Mouse (Mus musculus) heart, embryonic 13.5 days (tissue): ENCODE results near the gene Fasl. TPM values are rescaled to one million over a fixed set of nuclear protein-coding genes. Genes with fewer than 3 reads are reported as not detected.

Experiments used
- ATAC-seq: fragments of 200-750 bp; cut with Nextera tagmentation; 2 replicates; pipeline ENCODE4 v1.8.0; 2017; ENCODE audit warnings: moderate TSS enrichment; ENCODE audit not compliant: insufficient number of reproducible peaks, low FRiP score, low TSS enrichment; ENCODE audit errors: extremely low read depth
- H3K27ac ChIP-seq: fragments of 300-500 bp; sonication (generic); replicated peaks from 2 replicates; pipeline ENCODE4 v1.5.1; 2015; ENCODE audit warnings: moderate library complexity, mild to moderate bottlenecking, inconsistent platforms
- H3K27me3 ChIP-seq: fragments of 300-500 bp; sonication (generic); replicated peaks from 2 replicates; pipeline ENCODE4 v1.6.1; 2015; ENCODE audit warnings: mild to moderate bottlenecking, inconsistent platforms
- H3K36me3 ChIP-seq: fragments of 300-500 bp; sonication (generic); 2 replicates; pipeline ENCODE4 v1.6.1; 2015; ENCODE audit warnings: mild to moderate bottlenecking, inconsistent platforms
- H3K4me1 ChIP-seq: fragments of 300-500 bp; sonication (generic); 2 replicates; pipeline ENCODE4 v1.6.1; 2015; ENCODE audit warnings: inconsistent platforms
- H3K4me2 ChIP-seq: fragments of 300-500 bp; sonication (generic); 2 replicates; pipeline ENCODE4 v1.6.1; 2015; ENCODE audit warnings: inconsistent platforms, mild to moderate bottlenecking, moderate library complexity
- H3K4me3 ChIP-seq: fragments of 300-500 bp; sonication (generic); 2 replicates; pipeline ENCODE4 v1.5.1; 2015; ENCODE audit warnings: moderate library complexity, mild to moderate bottlenecking, inconsistent platforms
- H3K9ac ChIP-seq: fragments of 300-500 bp; sonication (generic); 2 replicates; pipeline ENCODE4 v1.6.1; 2015; ENCODE audit warnings: inconsistent platforms, mild to moderate bottlenecking, moderate library complexity
- H3K9me3 ChIP-seq: fragments of 300-500 bp; sonication (generic); 2 replicates; pipeline ENCODE4 v1.6.1; 2016; ENCODE audit warnings: inconsistent platforms
- WGBS: fragments of 180-500 bp; shearing (Covaris S2); methylation state at CpG from one replicate; pipeline ENCODE4 v1.1.7; 2015; ENCODE audit warnings: mixed read lengths; 5-methylcytosine and 5-hydroxymethylcytosine counted together
- polyA plus RNA-seq: library from polyadenylated mRNA; unstranded; fragments of >200 nt; fragmentation: Nextera tagmentation; extraction: Ambion mirVana; gene quantifications from 2 replicates; pipeline ENCODE4 v1.2.1, GENCODE M21; 2015

Gene Fasl
- polyA plus RNA-seq, 1 experiment from 2014 or later, result not detected

DNA sequence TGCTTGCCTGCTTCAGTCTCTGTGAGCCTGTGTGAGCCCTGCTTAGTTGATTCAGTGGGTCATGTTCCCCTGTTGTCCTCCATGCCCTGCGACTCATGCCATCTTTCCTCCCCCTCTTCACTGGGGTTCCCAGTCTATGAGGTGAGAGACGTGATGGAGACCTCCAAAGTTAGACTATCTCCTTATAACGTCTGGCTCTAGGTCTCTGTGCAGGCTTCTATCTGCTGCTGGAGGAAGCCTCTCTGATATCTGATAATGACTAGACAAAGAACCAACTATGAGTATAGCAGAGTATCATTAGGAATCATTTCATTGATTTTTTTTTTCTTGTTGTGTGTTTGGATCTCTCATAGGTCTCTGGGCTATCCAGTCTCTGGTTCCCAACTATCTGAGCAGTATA is 31.7 kb downstream of the Fasl start:
- Histone ChIP-seq H3K4me3 (no peak overlapping the region), H3K4me1 (peaks cover 4% of the 10 kb centered on the region), H3K4me2 (no peak overlapping the region), H3K27ac (no peak overlapping the region), H3K36me3 (no peaks in the 10 kb centered on the region), H3K9ac (no peak overlapping the region), H3K9me3 (no peaks in the 10 kb centered on the region), H3K27me3 (no peaks in the 10 kb centered on the region)
- WGBS, result 58% methylated on average over 3 of the region's 3 CpGs
- ATAC-seq, result no peak

DNA sequence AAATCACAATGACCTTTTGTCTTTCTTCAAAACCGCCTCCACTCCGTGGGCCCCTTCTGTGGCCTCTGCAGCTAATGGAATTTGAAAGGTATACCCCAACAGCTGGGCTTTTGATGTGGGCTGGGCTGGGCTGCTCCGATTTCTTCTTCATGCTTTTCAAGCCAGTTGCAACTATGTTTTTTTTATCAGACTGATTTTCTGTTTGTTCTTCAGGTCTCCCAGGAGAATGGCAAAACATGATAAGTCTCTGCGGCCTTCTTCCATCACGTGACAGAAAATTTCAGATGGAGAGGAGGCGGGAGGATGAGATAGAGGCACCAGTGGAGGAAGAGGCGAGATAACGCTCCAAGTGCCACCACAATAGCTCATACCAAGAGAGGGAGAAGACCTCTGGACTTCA is 37.0 kb downstream of the Fasl start:
- 0 out of 2 replicates have a peak, but pooled peaks have one; percentile 37 for ATAC-seq
- Histone ChIP-seq H3K4me3 (no peak overlapping the region), H3K4me1 (peaks cover 16% of the 10 kb centered on the region), H3K9ac (no peak overlapping the region), H3K27me3 (peaks cover 11% of the 10 kb centered on the region), H3K4me2 (peak overlapping the region; percentile 34), H3K27ac (peak overlapping the region; percentile 24; the same call in 1 of the 2 replicates), H3K36me3 (no peaks in the 10 kb centered on the region), H3K9me3 (no peaks in the 10 kb centered on the region)
- WGBS, result 21% methylated on average over 8 of the region's 8 CpGs

DNA sequence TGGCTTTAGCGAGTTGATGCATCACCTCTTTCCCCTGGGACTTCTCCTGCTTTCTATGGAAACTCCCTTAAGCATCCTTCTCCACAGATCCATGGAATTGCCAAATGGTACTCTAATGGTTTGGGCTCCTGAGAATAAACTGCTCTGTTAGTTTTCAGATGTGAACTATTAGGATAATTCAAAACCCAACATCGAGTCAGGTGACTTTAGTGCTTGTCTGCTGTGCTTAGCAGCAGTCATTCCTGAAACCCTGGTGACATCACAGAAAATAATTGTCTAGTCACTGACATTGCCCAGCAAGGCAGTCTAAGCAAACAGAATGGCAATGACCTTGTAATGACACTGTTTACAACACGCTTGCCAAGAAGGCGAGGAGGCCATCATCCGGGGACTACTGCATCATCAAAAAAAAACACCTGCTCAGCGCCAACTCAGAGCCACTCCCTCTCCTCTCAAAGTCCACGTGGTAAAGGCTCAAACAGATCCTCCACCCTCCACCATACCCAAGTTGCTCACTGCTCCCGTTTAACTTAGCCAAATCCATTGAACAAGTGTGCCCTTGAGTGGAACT is 37.7 kb downstream of the Fasl start:
- H3K9me3 ChIP-seq, result no peaks in the 10 kb centered on the region
- no peaks in the 10 kb centered on the region for H3K36me3 ChIP-seq
- H3K4me3 ChIP-seq, result no peak overlapping the region
- ATAC-seq, result 0 out of 2 replicates have a peak, but pooled peaks have one; percentile 42
- H3K27ac ChIP-seq, result peak overlapping the region; percentile 24; the same call in 1 of the 2 replicates
- peak overlapping the region; percentile 34; the same call in 1 of the 2 replicates for H3K4me2 ChIP-seq
- WGBS, result 63% methylated on average over 8 of the region's 8 CpGs
- no peak overlapping the region for H3K9ac ChIP-seq
- peaks cover 12% of the 10 kb centered on the region for H3K27me3 ChIP-seq
- peaks cover 16% of the 10 kb centered on the region for H3K4me1 ChIP-seq

DNA sequence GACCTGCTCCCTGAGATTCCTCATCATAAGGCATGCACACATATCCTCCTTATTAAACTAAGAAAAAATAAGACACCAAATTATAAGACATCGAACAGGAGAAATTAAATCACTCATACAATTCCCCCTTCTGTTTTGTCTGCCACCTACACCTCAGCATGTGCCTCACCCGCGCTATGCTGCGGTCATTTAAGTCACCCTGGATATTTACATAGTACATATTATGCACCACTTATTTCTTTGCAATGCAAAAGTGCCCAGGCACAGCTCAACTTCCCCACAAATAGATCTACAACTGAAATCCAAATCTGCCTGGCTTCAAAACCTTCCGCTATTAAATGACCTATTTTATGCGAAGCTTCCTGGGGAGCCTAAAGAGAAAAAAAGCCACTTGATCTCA is 39.6 kb downstream of the Fasl start:
- H3K4me3 ChIP-seq, result no peak overlapping the region
- 87% methylated on average over 6 of the region's 6 CpGs for WGBS
- H3K9me3 ChIP-seq, result no peaks in the 10 kb centered on the region
- H3K36me3 ChIP-seq, result no peaks in the 10 kb centered on the region
- H3K9ac ChIP-seq, result no peak overlapping the region
- no peak overlapping the region for H3K27ac ChIP-seq
- peaks cover 12% of the 10 kb centered on the region for H3K27me3 ChIP-seq
- H3K4me2 ChIP-seq, result no peak overlapping the region
- peaks cover 16% of the 10 kb centered on the region for H3K4me1 ChIP-seq
- no peak for ATAC-seq

DNA sequence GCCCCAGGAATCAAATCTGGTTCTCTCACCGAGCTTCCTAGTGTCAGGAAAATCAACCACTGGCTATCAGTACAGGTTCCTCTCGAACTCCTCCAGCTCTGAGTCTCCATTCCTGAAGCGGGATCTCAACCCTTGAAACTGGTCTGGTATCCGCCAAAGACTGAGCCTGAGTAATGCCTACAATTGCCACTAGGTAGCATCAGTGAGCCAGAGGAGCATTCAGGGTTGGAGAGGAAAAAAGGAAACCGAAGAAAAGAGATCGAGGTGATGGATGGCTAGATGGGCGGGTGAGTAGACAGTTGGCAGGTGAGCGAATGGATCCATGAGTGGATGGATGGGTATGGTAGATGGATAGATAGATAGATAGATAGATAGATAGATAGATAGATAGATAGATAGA is 40.2 kb downstream of the Fasl start:
- no peak overlapping the region for H3K27ac ChIP-seq
- no peaks in the 10 kb centered on the region for H3K36me3 ChIP-seq
- no peak for ATAC-seq
- H3K4me2 ChIP-seq, result no peak overlapping the region
- no peak overlapping the region for H3K4me3 ChIP-seq
- WGBS, result 30% methylated on average over 8 of the region's 8 CpGs
- H3K4me1 ChIP-seq, result peaks cover 16% of the 10 kb centered on the region
- H3K27me3 ChIP-seq, result peaks cover 12% of the 10 kb centered on the region
- no peaks in the 10 kb centered on the region for H3K9me3 ChIP-seq
- H3K9ac ChIP-seq, result no peak overlapping the region

DNA sequence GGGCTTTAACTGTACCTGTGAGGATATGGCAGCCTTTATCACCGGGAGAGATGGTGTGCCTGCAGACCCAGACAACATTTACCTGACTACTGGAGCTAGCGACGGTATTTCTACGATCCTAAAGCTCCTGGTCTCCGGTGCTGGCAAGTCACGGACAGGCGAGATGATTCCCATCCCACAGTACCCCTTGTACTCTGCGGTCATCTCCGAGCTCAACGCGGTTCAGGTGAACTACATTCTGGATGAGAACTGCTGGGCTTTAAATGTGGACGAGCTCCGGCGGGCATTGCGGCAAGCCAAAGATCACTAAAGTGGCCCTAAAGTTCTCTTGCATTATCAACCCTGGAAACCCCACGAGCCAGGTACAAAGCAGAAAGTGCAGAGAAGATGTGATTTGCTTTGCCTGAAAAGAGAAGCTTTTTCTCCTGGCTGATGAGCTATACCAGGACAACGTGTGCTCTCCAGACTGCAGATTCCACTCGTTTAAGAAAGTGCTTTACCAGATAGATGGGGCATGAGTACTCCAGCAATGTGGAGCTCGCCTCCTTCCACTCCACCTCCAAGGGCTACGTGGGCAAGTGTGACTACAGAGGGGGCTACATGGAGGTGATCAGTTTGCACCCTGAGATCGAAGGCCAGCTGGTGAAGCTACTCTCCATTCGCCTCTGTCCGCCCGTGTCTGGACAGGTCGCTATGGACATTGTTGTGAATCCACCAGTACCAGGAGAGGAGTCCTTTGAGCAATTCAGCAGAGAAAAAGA is 41.6 kb downstream of the Fasl start:
- no peak for ATAC-seq
- Histone ChIP-seq H3K36me3 (no peaks in the 10 kb centered on the region), H3K9me3 (no peaks in the 10 kb centered on the region), H3K27me3 (peaks cover 12% of the 10 kb centered on the region), H3K9ac (no peak overlapping the region), H3K27ac (no peak overlapping the region), H3K4me3 (no peak overlapping the region), H3K4me1 (peaks cover 14% of the 10 kb centered on the region), H3K4me2 (no peak overlapping the region)
- WGBS, result 71% methylated on average over 25 of the region's 25 CpGs

DNA sequence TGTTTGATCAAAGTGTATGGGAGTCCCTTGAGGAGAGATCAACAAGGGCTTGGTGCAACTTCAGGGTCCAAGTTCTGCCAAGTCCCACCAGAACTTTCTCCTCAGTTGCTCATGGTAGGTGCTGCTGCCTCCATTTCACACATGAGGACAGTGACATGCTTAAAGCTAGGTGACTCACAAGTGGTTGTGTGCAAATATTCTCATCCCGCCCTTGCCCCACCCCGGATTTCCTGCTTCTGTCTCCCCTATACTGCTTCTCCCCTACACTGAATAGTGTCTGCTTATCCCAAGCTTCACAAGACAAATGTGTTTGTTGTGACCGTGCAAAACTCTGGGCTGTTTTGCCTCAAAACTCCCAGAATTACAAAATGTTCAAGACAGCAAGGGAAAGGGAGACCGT is 43.4 kb downstream of the Fasl start:
- H3K9me3 ChIP-seq, result no peaks in the 10 kb centered on the region
- H3K36me3 ChIP-seq, result no peaks in the 10 kb centered on the region
- H3K4me1 ChIP-seq, result no peaks in the 10 kb centered on the region
- no peak overlapping the region for H3K9ac ChIP-seq
- whole genome bisulfite sequencing, result 73% methylated on average over 4 of the region's 4 CpGs
- ATAC-seq, result no peak
- no peak overlapping the region for H3K4me3 ChIP-seq
- H3K27ac ChIP-seq, result no peak overlapping the region
- H3K27me3 ChIP-seq, result peaks cover 12% of the 10 kb centered on the region
- H3K4me2 ChIP-seq, result no peak overlapping the region

DNA sequence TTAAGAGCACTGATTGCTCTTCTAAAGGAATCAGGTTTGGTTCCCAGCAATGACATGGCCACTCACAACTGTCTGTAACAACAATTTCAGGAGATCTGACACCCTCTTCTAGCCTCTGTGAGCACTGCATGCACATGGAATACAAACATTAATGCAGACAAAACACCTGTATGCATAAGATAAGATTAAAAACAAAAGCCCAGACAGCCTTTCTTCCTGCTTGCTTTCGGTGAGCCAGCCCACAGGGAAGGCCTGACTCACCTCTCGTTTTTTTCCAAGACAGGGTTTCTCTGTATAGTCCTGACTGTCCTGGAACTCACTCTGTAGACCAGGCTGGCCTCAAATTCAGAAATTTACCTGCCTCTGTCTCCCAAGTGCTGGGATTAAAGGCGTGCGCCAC is 44.1 kb downstream of the Fasl start:
- WGBS, result 70% methylated on average over 4 of the region's 4 CpGs
- no peak overlapping the region for H3K27ac ChIP-seq
- no peak overlapping the region for H3K9ac ChIP-seq
- no peaks in the 10 kb centered on the region for H3K9me3 ChIP-seq
- ATAC-seq, result no peak
- no peak overlapping the region for H3K4me3 ChIP-seq
- no peaks in the 10 kb centered on the region for H3K36me3 ChIP-seq
- H3K27me3 ChIP-seq, result peaks cover 12% of the 10 kb centered on the region
- no peak overlapping the region for H3K4me2 ChIP-seq
- H3K4me1 ChIP-seq, result no peaks in the 10 kb centered on the region

DNA sequence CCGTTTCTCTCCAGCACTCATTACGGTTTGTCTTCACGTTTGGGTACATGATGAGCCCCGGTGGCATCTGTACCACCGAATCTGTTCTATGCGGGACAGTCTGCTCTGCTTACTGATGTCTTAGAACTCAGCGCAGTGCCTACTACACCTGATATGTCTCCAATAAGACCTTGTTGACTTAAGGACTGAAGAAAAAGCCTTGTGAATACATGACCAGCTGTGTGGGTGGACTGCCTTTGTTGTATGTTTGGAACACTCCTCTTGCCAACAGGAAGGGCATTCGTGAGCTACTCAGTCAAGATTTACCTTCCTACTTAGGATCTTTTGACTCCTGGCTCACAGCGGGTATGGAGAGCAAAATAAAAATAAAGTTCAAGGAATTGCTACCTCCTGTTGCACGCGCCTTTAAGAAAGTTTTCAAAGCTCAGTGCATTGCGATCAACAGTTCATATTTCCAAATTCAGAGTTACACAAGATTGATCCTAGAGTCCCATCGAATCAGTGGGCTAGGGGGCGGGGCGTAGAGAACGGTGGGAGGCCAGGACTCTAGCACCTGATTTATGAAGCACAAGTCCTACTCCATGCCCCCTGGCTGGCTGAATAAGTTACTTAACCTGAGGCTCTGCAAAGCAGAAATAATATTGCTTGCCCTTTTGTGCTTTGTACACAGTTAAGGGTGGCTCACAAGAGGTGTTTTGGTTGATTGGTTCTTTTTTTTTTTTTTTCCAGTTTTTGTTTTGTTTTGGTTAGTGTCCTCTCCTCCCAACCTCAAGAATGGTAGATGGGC is 45.6 kb downstream of the Fasl start:
- 81% methylated on average over 16 of the region's 16 CpGs for WGBS
- Histone ChIP-seq H3K36me3 (no peaks in the 10 kb centered on the region), H3K4me2 (no peak overlapping the region), H3K9ac (no peak overlapping the region), H3K4me3 (no peak overlapping the region), H3K27ac (no peak overlapping the region), H3K9me3 (no peaks in the 10 kb centered on the region), H3K4me1 (no peaks in the 10 kb centered on the region), H3K27me3 (peaks cover 12% of the 10 kb centered on the region)
- no peak for ATAC-seq

DNA sequence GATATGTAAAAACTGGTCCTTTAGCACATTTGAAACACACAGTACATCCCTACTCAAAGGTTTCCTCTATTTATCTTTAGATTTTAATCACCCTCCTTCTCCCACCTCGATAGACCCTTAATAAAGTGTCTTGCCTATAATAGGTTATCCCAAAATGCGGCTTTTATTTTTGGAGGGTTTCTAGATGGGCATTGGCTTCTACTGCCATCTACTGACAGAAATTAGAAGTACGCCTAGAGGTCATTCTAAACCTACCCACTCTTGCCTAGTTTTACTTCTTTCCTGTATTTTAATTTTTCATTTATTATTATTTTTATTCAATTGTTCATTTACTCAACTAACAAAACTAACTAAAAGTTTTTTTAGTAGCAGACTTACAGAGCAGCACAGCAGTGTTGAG is 51.4 kb downstream of the Fasl start:
- Histone ChIP-seq H3K27ac (no peak overlapping the region), H3K4me1 (no peaks in the 10 kb centered on the region), H3K4me3 (no peak overlapping the region), H3K9me3 (no peaks in the 10 kb centered on the region), H3K36me3 (no peaks in the 10 kb centered on the region), H3K9ac (no peak overlapping the region), H3K4me2 (no peak overlapping the region), H3K27me3 (no peaks in the 10 kb centered on the region)
- no peak for ATAC-seq
- 7% methylated on average over 3 of the region's 3 CpGs for WGBS

DNA sequence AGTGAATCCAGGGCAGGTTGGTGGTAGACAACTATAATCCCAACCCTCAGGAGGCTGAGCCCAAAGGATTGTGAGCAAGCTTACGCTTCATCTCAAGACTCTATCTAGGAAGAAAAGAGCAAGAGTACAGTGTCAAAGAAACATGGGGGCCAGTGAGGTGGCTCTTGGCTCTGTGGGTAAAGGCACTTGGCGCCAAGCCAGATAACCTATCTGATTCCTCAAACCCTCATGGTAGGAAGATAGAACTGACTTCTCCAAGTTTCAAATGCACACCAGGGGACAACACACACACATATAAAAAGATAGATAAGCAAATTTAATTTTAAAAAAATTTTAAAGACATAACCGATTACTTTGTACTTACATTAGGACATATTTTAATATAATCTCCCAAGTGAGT is 52.0 kb downstream of the Fasl start:
- Histone ChIP-seq H3K9ac (no peak overlapping the region), H3K4me2 (no peak overlapping the region), H3K4me3 (no peak overlapping the region), H3K27me3 (no peaks in the 10 kb centered on the region), H3K27ac (no peak overlapping the region), H3K36me3 (no peaks in the 10 kb centered on the region), H3K9me3 (no peaks in the 10 kb centered on the region), H3K4me1 (no peaks in the 10 kb centered on the region)
- ATAC-seq, result no peak
- WGBS, result 66% methylated on average over 3 of the region's 3 CpGs
